Mouse (Mus musculus) ES-E14 (cell line): ENCODE results near the gene Cfap46. TPM values are rescaled to one million over a fixed set of nuclear protein-coding genes. Genes with fewer than 3 reads are reported as not detected.

Source experiments
- DNase-seq: peaks from one replicate; pipeline ENCODE4 v3.0.0-alpha.2; 2013; ENCODE audit warnings: low read depth, low spot score
- H3K27ac ChIP-seq: 2 replicates; pipeline ENCODE4 v1.5.1; 2012; ENCODE audit warnings: low read depth, mild to moderate bottlenecking, low read length, moderate library complexity, mixed read lengths; ENCODE audit not compliant: poor library complexity, insufficient read depth, severe bottlenecking
- H3K36me3 ChIP-seq: 2 replicates; pipeline ENCODE4 v1.6.1; 2012; ENCODE audit warnings: mild to moderate bottlenecking, low read length, moderate library complexity, mixed read lengths; ENCODE audit not compliant: control insufficient read depth, poor library complexity, insufficient read depth, severe bottlenecking
- H3K4me1 ChIP-seq, 2 experiments: fragments of 150-350 bp in 1 of 2; sonication (generic) in 1 of 2; 2 replicates each; pipeline ENCODE4 v1.6.1; 2012; ENCODE audit warnings: low read length in 2 of 2, mild to moderate bottlenecking in 1 of 2, mixed read lengths in 1 of 2; ENCODE audit not compliant: control insufficient read depth in 2 of 2, insufficient read depth in 2 of 2, poor library complexity in 1 of 2
- H3K4me3 ChIP-seq, 2 experiments: fragments of 150-350 bp in 1 of 2; sonication (generic) in 1 of 2; 2 replicates each; pipeline ENCODE4 v1.5.1; 2012; ENCODE audit warnings: low read length in 2 of 2, low read depth in 1 of 2, mild to moderate bottlenecking in 1 of 2, mixed read lengths in 1 of 2; ENCODE audit not compliant: insufficient read depth in 1 of 2, poor library complexity in 1 of 2, severe bottlenecking in 1 of 2
- H3K9ac ChIP-seq: 2 replicates; pipeline ENCODE4 v1.6.1; 2012; ENCODE audit warnings: low read depth, mild to moderate bottlenecking, low read length, mixed read lengths; ENCODE audit not compliant: poor library complexity, insufficient read depth, severe bottlenecking
- H3K9me3 ChIP-seq: fragments of 150-350 bp; sonication (generic); 2 replicates; pipeline ENCODE4 v1.6.1; 2012; ENCODE audit warnings: low read depth, mild to moderate bottlenecking, low read length; ENCODE audit not compliant: control insufficient read depth, insufficient read depth
- CHD2 ChIP-seq: IDR thresholded peaks from 2 replicates; pipeline ENCODE4 v1.6.1; 2014; ENCODE audit warnings: mild to moderate bottlenecking, low read depth, low read length, inconsistent platforms
- HCFC1 ChIP-seq: IDR thresholded peaks from 2 replicates; pipeline ENCODE4 v1.6.1; 2012; ENCODE audit warnings: low read length, inconsistent platforms, borderline replicate concordance; ENCODE audit not compliant: insufficient read depth
- MAFK ChIP-seq: IDR thresholded peaks from 2 replicates; pipeline ENCODE4 v1.6.1; 2014; ENCODE audit warnings: mild to moderate bottlenecking, low read depth, low read length, inconsistent platforms; ENCODE audit not compliant: insufficient read depth
- ZC3H11A ChIP-seq: IDR thresholded peaks from 2 replicates; pipeline ENCODE4 v1.6.1; 2012; ENCODE audit warnings: low read depth, mild to moderate bottlenecking, inconsistent platforms, low read length, borderline replicate concordance
- ZNF384 ChIP-seq: IDR thresholded peaks from 2 replicates; pipeline ENCODE4 v1.6.1; 2012; ENCODE audit warnings: low read depth, low read length, inconsistent platforms
- in situ Hi-C, 2 experiments: fragments of 600-800 bp; cut with MboI; formaldehyde crosslinking; loops; one replicate each; pipeline ENCODE4 v1.15.1; 2025; ENCODE audit warnings: low sequenced_read_pairs in 2 of 2, inconsistent platforms in 1 of 2; ENCODE audit not compliant: unreplicated experiment in 2 of 2
- total RNA-seq: library from RNA; depleted of rRNA; stranded (reverse); fragments of 300-350 nt; gene quantifications from 2 replicates; pipeline ENCODE4 v1.2.3, GENCODE M21; 2012

The Cfap46 gene
- total RNA-seq, 1 experiment = 0.36 TPM

GRCm38 (mm10) chr7:139622568-139622967, 61.0 kb downstream of the Cfap46 start:
- Histone ChIP-seq H3K36me3 (no peaks in the 10 kb centered on the region), H3K27ac (no peak overlapping the region), H3K4me1 (no peaks in the 10 kb centered on the region), H3K9me3 (no peaks in the 10 kb centered on the region), H3K9ac (no peak overlapping the region), H3K4me3 (no peak overlapping the region)
- in situ Hi-C loops = no loop called here
- no peak for TF ChIP-seq ZC3H11A
- TF ChIP-seq HCFC1 = no peak
- TF ChIP-seq MAFK = no peak
- TF ChIP-seq ZNF384 = no peak
- TF ChIP-seq CHD2 = no peak
- no peak for DNase-seq

DNA sequence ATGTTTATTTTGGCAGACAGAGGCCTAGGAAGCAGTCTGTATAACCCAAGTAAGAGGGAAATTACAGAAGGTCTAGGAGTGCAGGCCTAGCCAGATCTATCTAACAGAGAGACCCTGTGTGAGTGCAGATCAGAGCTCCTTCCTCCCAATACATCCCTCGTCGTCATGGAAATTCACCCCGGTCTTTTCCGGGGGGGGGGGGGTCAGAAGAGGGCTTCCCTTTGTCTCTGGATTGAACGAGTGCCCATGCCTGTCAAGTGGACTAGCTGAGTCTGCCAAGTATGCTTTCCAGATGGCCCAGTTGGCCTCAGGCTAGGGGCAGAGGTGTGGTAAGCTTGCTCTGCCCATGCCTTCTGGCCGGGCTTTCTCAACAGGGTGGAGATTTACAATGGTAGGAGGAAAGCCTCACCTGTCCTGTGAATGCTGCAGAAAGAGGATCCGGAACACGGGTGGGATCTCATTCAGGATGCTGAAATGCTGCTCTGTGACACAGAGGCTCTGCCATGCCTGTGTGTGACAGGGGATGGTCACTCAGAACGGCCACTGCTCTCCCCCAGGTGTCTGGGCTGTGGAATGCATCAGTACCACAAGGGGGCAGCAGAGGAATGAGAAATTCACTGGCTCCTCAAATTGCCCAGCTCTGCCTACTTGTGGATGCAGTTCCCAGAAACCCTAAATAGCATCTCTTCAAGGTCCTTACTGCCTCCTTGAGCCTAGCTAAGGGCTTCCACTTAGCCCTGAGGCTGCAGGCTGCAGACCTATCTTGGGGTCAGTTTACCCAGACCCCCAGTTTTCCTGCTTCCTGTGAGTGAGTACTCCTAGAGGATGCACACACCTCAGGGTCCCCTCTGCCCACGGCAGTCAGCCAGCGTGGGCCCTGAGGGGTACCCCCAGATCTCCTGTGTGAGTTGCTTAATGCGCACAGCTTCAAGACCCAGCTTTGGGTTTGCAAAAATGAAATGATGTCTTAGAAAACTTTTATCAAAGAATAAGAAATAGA, 67.5 kb downstream of the Cfap46 start:
- H3K4me1 ChIP-seq = no peaks in the 10 kb centered on the region; a peak in 1 of 4 replicates
- H3K9ac ChIP-seq = no peak overlapping the region
- DNase-seq = peak; percentile 59
- TF ChIP-seq ZNF384 = no peak
- TF ChIP-seq ZC3H11A = peak; percentile 48; the same call in 1 of the 2 replicates
- H3K9me3 ChIP-seq = no peaks in the 10 kb centered on the region
- in situ Hi-C loops = no loop called here
- H3K36me3 ChIP-seq = no peaks in the 10 kb centered on the region
- no peak overlapping the region for H3K27ac ChIP-seq
- no peak overlapping the region for H3K4me3 ChIP-seq

GRCm38 (mm10) chr7:139610328-139610727, 73.3 kb downstream of the Cfap46 start:
- DNase-seq = no peak
- H3K36me3 ChIP-seq = no peaks in the 10 kb centered on the region
- H3K9me3 ChIP-seq = no peaks in the 10 kb centered on the region
- no peak overlapping the region for H3K9ac ChIP-seq
- H3K4me1 ChIP-seq = no peaks in the 10 kb centered on the region; a peak in 1 of 4 replicates
- H3K4me3 ChIP-seq = no peak overlapping the region
- TF ChIP-seq ZC3H11A (no peak), MAFK (no peak), CHD2 (no peak)
- in situ Hi-C loops = no loop called here
- H3K27ac ChIP-seq = no peak overlapping the region

- no peak for DNase-seq
- Histone ChIP-seq H3K9me3 (no peaks in the 10 kb centered on the region), H3K4me1 (peaks cover 7 to 16% of the 10 kb centered on the region in 2 experiments; a peak in 3 of 4 replicates), H3K36me3 (no peaks in the 10 kb centered on the region), H3K9ac (no peak overlapping the region), H3K27ac (no peak overlapping the region), H3K4me3 (no peak overlapping the region)
- in situ Hi-C loops = no loop called here
- no peak for TF ChIP-seq CHD2
- no peak for TF ChIP-seq MAFK
- no peak for TF ChIP-seq ZC3H11A
- TF ChIP-seq ZNF384 = no peak
These were observed 87.8 kb downstream of the Cfap46 start for GRCm38 (mm10) chr7:139595862-139596261.

- no peak for DNase-seq
- in situ Hi-C loops = no loop called here
- H3K9ac ChIP-seq = no peak overlapping the region
- H3K27ac ChIP-seq = no peak overlapping the region
- H3K9me3 ChIP-seq = no peaks in the 10 kb centered on the region
- H3K4me3 ChIP-seq = no peak overlapping the region
- TF ChIP-seq MAFK (no peak), ZC3H11A (no peak), HCFC1 (no peak), ZNF384 (no peak), CHD2 (no peak)
- peaks cover 7 to 20% of the 10 kb centered on the region in 2 experiments; a peak in 3 of 4 replicates for H3K4me1 ChIP-seq
- no peaks in the 10 kb centered on the region for H3K36me3 ChIP-seq
These were observed 88.3 kb downstream of the Cfap46 start for GRCm38 (mm10) chr7:139595311-139595710.
